Mouse (Mus musculus): ENCODE data around the gene Prrt4. TPM values are rescaled to one million over a fixed set of nuclear protein-coding genes. Genes with fewer than 3 reads are reported as not detected.

Gene Prrt4
- 0.45 TPM for polyA plus RNA-seq (2014; fragmentation: Illumina TruSeq; extraction: RNeasy Lipid Tissue Mini Kit (QIAGEN cat#74804); ENCODE audit: low read depth, low replicate concordance)

GRCm38 (mm10) chr6:29178888-29179658, at the start of gene Prrt4:
Prrt4 (minus strand) TSS chr6:29179584.

GRCm38 (mm10) chr6:29215881-29216501, 36.6 kb upstream of the Prrt4 start, which contains the start of gene Impdh1:
Impdh1 (minus strand) TSS chr6:29216364.

GRCm38 (mm10) chr6:29164314-29165244, 14.8 kb downstream of the Prrt4 start, which contains the start of gene Rbm28:
Rbm28 (minus strand) TSS chr6:29165006.

Other genes starting within 250 kb of the Prrt4 start
- gene Lep, start 119.4 kb downstream of the Prrt4 start, polyA plus RNA-seq (2014; fragmentation: Illumina TruSeq; extraction: RNeasy Lipid Tissue Mini Kit (QIAGEN cat#74804); ENCODE audit: low read depth, low replicate concordance), result 197 TPM
- 32.0 TPM for gene Rbm28, start 14.6 kb downstream of the Prrt4 start, polyA plus RNA-seq (2014; fragmentation: Illumina TruSeq; extraction: RNeasy Lipid Tissue Mini Kit (QIAGEN cat#74804); ENCODE audit: low read depth, low replicate concordance)
- 24.2 TPM for gene Impdh1, start 36.8 kb upstream of the Prrt4 start, polyA plus RNA-seq (2014; fragmentation: Illumina TruSeq; extraction: RNeasy Lipid Tissue Mini Kit (QIAGEN cat#74804); ENCODE audit: low read depth, low replicate concordance)
- gene Hilpda, start 92.9 kb upstream of the Prrt4 start, polyA plus RNA-seq (2014; fragmentation: Illumina TruSeq; extraction: RNeasy Lipid Tissue Mini Kit (QIAGEN cat#74804); ENCODE audit: low read depth, low replicate concordance), result 11.6 TPM
- 19.9 TPM for gene Fam71f2, start 100.0 kb upstream of the Prrt4 start, polyA plus RNA-seq (2014; fragmentation: Illumina TruSeq; extraction: RNeasy Lipid Tissue Mini Kit (QIAGEN cat#74804); ENCODE audit: low read depth, low replicate concordance)
- gene Fam71f1, start 139.6 kb upstream of the Prrt4 start, polyA plus RNA-seq (2014; fragmentation: Illumina TruSeq; extraction: RNeasy Lipid Tissue Mini Kit (QIAGEN cat#74804); ENCODE audit: low read depth, low replicate concordance), result 5.7 TPM
- gene Calu, start 168.5 kb upstream of the Prrt4 start, polyA plus RNA-seq (2014; fragmentation: Illumina TruSeq; extraction: RNeasy Lipid Tissue Mini Kit (QIAGEN cat#74804); ENCODE audit: low read depth, low replicate concordance), result 164 TPM
- not detected for gene Opn1sw, start 208.9 kb upstream of the Prrt4 start, polyA plus RNA-seq (2014; fragmentation: Illumina TruSeq; extraction: RNeasy Lipid Tissue Mini Kit (QIAGEN cat#74804); ENCODE audit: low read depth, low replicate concordance)
- 37.0 TPM for gene Ccdc136, start 216.7 kb upstream of the Prrt4 start, polyA plus RNA-seq (2014; fragmentation: Illumina TruSeq; extraction: RNeasy Lipid Tissue Mini Kit (QIAGEN cat#74804); ENCODE audit: low read depth, low replicate concordance)